Mouse (Mus musculus) heart, adult 8-10 months (tissue): Measurements from ENCODE around the gene Naaa. TPM values are rescaled to one million over a fixed set of nuclear protein-coding genes. Genes with fewer than 3 reads are reported as not detected.

Source experiments
- DNase-seq: peaks from one replicate; pipeline ENCODE4 v3.0.0; 2022; ENCODE audit warnings: low spot score
- total RNA-seq, 4 experiments: library from RNA; stranded (reverse); gene quantifications; 2 replicates each; pipeline ENCODE4 v1.2.4; 2022

Gene Naaa
- total RNA-seq, 4 experiments from 2014 or later = 15.9 to 21.7 (median 18.8) TPM

DNA sequence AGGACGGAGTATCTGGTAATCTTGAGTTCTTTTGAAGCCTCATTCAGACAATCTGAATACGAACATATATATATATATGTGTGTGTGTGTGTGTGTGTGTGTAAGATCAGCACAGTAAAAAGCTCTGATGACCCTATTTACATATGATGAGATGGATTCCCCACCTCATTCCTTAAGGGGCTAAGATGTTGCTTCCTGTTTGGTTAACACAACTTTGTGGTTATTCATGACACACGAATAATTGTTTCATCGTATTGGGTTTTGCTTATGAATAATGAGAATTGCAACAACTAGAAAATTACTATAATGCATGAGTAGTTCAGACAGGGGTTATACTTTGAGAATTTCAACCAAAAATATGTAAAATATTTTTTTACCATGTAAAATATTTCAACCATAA is 62.7 kb downstream of the Naaa start, which contains the start of gene U90926:
U90926 (minus strand) TSS at position 101 of the 400 bp plus-strand sequence.
- no peak for DNase-seq

- no peak for DNase-seq
These were observed 65.7 kb downstream of the Naaa start for GRCm38 (mm10) chr5:92212231-92212630.

GRCm38 (mm10) chr5:92210205-92210604 is 67.8 kb downstream of the Naaa start:
- DNase-seq = no peak

Other genes with a start within 250 kb of the Naaa start
- gene Cdkl2, start 234.3 kb downstream of the Naaa start, total RNA-seq = 1 to 10 TPM; 4.2 to 6.9 (median 5.6) TPM
- gene G3bp2, start 194.5 kb downstream of the Naaa start, total RNA-seq = 10 to 100 TPM; 55.3 to 63.0 (median 57.9) TPM
- 10 to 100 TPM; 43.0 to 49.2 (median 46.7) TPM for gene Uso1, start 140.2 kb downstream of the Naaa start, total RNA-seq
- not detected for gene U90926, start 62.8 kb downstream of the Naaa start, total RNA-seq
- not detected for gene Ppef2, start 21.9 kb downstream of the Naaa start, total RNA-seq
- gene Sdad1, start 32.3 kb upstream of the Naaa start, total RNA-seq = 10 to 100 TPM; 10.8 to 12.5 (median 11.4) TPM
- gene Cxcl9, start 49.9 kb upstream of the Naaa start, total RNA-seq = 1 to 10 TPM in 3 of 4 experiments, under 1 TPM in 1; 0.79 to 1.8 (median 1.2) TPM
- gene Art3, start 53.7 kb upstream of the Naaa start, total RNA-seq = 100 to 1,000 TPM; 573 to 758 (median 670) TPM
- not detected for gene Cxcl10, start 70.7 kb upstream of the Naaa start, total RNA-seq
- gene Nup54, start 157.0 kb upstream of the Naaa start, total RNA-seq = 10 to 100 TPM; 12.1 to 18.4 (median 16.2) TPM
- 10 to 100 TPM; 84.5 to 87.7 (median 86.8) TPM for gene Scarb2, start 228.7 kb upstream of the Naaa start, total RNA-seq